Mouse (Mus musculus) midbrain, embryonic 11.5 days (tissue): ENCODE data around the gene Bola1. TPM values are rescaled to one million over a fixed set of nuclear protein-coding genes. Genes with fewer than 3 reads are reported as not detected.

Source experiments
- ATAC-seq: fragments of 200-750 bp; cut with Nextera tagmentation; 2 replicates; pipeline ENCODE4 v1.8.0; 2017; ENCODE audit warnings: moderate TSS enrichment, moderate library complexity; ENCODE audit not compliant: low FRiP score
- DNase-seq: peaks from one replicate; pipeline ENCODE4 v3.0.0; 2015; ENCODE audit warnings: low spot score; ENCODE audit errors: missing footprints
- H3K27ac ChIP-seq: fragments of 300-500 bp; sonication (generic); 2 replicates; pipeline ENCODE4 v1.5.1; 2014; ENCODE audit warnings: low read depth, low read length
- H3K27me3 ChIP-seq: fragments of 300-500 bp; sonication (generic); 2 replicates; pipeline ENCODE4 v1.6.1; 2014; ENCODE audit warnings: mild to moderate bottlenecking, low read length, moderate library complexity, mixed read lengths; ENCODE audit not compliant: control insufficient read depth, insufficient read depth
- H3K36me3 ChIP-seq: fragments of 300-500 bp; sonication (generic); 2 replicates; pipeline ENCODE4 v1.6.1; 2014; ENCODE audit warnings: mild to moderate bottlenecking, low read length, moderate library complexity, mixed read lengths; ENCODE audit not compliant: control insufficient read depth, insufficient read depth
- H3K4me1 ChIP-seq: fragments of 300-500 bp; sonication (generic); 2 replicates; pipeline ENCODE4 v1.6.1; 2014; ENCODE audit warnings: low read length; ENCODE audit not compliant: control insufficient read depth, insufficient read depth
- H3K4me2 ChIP-seq: fragments of 300-500 bp; sonication (generic); 2 replicates; pipeline ENCODE4 v1.6.1; 2014; ENCODE audit warnings: mild to moderate bottlenecking, moderate library complexity
- H3K4me3 ChIP-seq: fragments of 300-500 bp; sonication (generic); 2 replicates; pipeline ENCODE4 v1.5.1; 2014; ENCODE audit warnings: low read depth, low read length
- H3K9ac ChIP-seq: fragments of 300-500 bp; sonication (generic); 2 replicates; pipeline ENCODE4 v1.6.1; 2014; ENCODE audit warnings: low read length
- H3K9me3 ChIP-seq: fragments of 300-500 bp; sonication (generic); 2 replicates; pipeline ENCODE4 v1.6.1; 2016; ENCODE audit warnings: low read length; ENCODE audit not compliant: control insufficient read depth
- WGBS: fragments of 180-500 bp; shearing (Covaris S2); extraction: QIAGEN DNeasy Blood & Tissue Kit; methylation state at CpG from one replicate; pipeline ENCODE4 v1.1.7; 2014; 5-methylcytosine and 5-hydroxymethylcytosine counted together
- polyA plus RNA-seq: library from polyadenylated mRNA; unstranded; fragments of >200 nt; fragmentation: Nextera tagmentation; extraction: Ambion mirVana; gene quantifications from 2 replicates; pipeline ENCODE4 v1.2.1, GENCODE M21; 2014

Gene Bola1
- polyA plus RNA-seq, 1 experiment from 2014 or later, result 83.9 TPM

DNA sequence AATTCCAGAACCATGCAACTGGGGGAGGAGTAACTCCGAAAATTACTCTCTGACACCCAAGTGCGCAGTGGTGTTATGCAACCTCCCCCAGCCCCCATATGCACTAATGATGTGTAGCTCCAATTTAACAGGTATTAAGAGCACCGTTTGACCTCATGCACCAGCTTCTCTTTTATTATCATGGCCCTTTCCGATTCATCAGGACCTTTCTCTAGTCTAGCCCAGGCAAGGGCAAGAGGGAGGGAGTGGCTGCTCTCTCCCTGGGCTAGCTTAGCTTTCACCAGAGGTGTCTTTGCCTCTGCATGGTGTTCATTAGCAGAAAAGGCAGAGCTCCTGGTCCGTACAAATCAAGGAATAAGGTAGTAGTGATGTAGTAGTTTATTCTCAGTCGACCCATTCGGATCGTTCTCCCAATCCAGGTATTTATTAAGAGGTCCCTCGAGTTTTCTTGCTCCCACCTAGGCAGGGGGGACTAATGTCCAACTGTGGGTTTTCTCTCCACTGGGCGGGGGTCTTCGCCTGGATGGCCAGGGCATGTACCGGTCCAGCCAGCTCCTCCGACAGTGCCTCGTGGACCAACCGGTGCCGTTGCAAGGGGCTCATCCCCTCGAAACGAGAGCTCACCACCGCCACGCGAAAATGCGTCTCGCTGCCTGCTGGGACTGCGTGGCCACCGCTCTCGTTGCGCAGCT lies 22.9 kb downstream of the Bola1 start:
- Histone ChIP-seq H3K36me3 (no peaks in the 10 kb centered on the region; the same call in 1 of the 2 replicates), H3K4me3 (peak overlapping the region; percentile 62), H3K27me3 (no peaks in the 10 kb centered on the region), H3K4me2 (peak overlapping the region; percentile 96), H3K9me3 (no peaks in the 10 kb centered on the region; the same call in 1 of the 2 replicates), H3K4me1 (peaks cover 11% of the 10 kb centered on the region), H3K27ac (peak overlapping the region; percentile 88), H3K9ac (peak overlapping the region; percentile 96)
- WGBS, result 21% methylated on average over 27 of the region's 27 CpGs
- DNase-seq, result no peak
- peak; percentile 61 for ATAC-seq

DNA sequence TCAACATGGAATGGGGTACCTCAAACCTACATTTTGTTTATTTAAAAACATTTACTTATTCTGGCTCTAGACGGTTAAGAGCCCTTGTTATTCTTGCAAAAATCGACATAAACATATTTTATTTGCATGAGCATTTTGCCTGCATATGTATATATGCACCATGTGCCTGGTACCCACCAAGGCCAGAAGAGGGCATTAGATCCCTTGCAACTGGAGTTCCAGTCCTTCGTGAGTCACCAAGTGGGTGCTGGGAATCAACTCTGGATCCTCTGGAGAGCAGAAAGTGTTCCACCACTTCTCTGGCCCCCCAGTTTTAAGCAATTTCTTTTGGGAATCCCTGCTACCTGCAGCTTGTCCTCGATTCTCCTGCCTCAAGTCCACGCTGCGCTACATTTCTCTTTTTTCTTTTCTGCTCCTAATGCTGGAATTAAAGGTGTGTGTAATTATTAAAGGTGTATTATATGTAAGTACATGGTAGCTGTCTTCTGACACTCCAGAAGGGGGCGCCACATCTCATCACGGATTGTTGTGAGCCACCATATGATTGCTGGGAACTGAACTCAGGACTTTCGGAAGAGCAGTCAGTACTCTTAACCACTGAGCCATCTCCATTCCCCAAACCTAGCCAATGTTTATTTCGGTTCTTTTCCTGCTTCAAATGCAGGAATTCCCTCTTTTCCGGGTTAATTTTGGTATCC lies 23.7 kb downstream of the Bola1 start:
- Histone ChIP-seq H3K27ac (no peak overlapping the region), H3K9ac (no peak overlapping the region), H3K27me3 (no peaks in the 10 kb centered on the region), H3K4me3 (no peak overlapping the region), H3K36me3 (no peaks in the 10 kb centered on the region; the same call in 1 of the 2 replicates), H3K9me3 (no peaks in the 10 kb centered on the region; the same call in 1 of the 2 replicates), H3K4me2 (no peak overlapping the region), H3K4me1 (peaks cover 11% of the 10 kb centered on the region)
- DNase-seq (no peak), ATAC-seq (no peak)
- 93% methylated on average over 11 of the region's 11 CpGs for WGBS

DNA sequence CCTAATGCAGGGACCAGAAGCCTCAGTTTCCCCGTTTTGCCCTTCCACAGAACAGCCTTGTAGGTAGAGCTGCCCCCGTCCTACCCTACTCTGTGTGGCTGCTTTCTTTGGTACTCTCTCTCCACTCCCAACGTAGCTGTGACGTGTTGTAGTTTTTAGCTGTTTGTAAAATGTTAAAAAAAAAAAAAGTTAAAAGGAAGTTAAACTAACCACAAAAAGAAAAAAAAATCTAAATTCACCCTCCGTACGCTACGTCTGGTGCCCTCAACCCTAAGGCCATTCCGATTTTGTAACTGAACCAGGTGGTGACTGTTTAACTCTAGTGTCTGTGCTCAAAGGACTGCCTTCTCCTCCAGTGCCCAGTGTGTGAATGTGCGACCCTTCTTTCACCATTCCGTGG lies 24.5 kb downstream of the Bola1 start:
- Histone ChIP-seq H3K4me2 (no peak overlapping the region), H3K27me3 (no peaks in the 10 kb centered on the region), H3K36me3 (no peaks in the 10 kb centered on the region; the same call in 1 of the 2 replicates), H3K9me3 (no peaks in the 10 kb centered on the region; the same call in 1 of the 2 replicates), H3K27ac (no peak overlapping the region), H3K4me1 (peaks cover 11% of the 10 kb centered on the region), H3K4me3 (no peak overlapping the region), H3K9ac (no peak overlapping the region)
- no peak for DNase-seq
- WGBS, result 91% methylated on average over 10 of the region's 10 CpGs
- ATAC-seq, result no peak

DNA sequence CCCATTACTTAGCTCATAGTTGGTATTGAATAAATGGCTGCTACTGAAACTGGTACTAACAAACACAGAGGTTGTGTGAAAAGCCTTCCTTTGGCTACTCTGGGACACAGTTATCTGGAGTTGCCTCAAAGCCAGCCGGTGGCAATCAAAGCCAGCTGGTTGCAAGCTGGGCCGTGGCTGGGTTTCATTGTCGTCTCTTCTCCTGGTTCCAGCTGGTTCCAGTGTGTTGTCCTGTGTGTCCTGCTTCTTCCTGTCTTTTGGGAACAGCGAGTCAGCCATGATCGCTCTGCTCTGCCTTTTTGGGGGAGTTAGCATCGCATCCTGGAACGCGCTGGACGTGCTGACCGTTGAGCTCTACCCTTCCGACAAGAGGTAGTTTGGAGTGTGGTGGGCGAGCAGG lies 26.5 kb downstream of the Bola1 start:
- no peak for DNase-seq
- H3K9me3 ChIP-seq, result no peaks in the 10 kb centered on the region; the same call in 1 of the 2 replicates
- peaks cover 8% of the 10 kb centered on the region for H3K4me1 ChIP-seq
- H3K27me3 ChIP-seq, result no peaks in the 10 kb centered on the region
- H3K36me3 ChIP-seq, result no peaks in the 10 kb centered on the region; the same call in 1 of the 2 replicates
- no peak overlapping the region for H3K27ac ChIP-seq
- no peak for ATAC-seq
- H3K4me3 ChIP-seq, result no peak overlapping the region
- no peak overlapping the region for H3K9ac ChIP-seq
- WGBS, result 63% methylated on average over 12 of the region's 12 CpGs
- no peak overlapping the region for H3K4me2 ChIP-seq

DNA sequence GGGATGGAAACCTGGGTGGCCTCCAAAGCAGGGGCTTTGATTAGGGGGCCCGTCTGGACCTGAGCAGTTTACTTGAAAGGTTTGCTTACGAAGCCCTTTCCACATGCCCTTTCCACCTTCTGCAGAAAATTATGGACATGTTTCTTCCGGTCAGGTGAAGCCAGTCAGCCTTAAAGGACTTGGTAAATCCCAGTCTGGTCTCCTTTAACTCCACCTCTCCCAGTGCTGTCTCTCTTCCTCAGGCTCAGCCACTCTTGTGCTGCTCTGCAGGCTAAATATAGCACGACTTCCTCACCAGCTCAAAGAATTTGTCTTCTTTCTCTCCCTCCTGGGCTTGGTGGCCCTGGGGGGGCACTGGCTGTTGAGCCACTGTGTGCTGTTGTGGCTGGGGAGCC lies 37.1 kb downstream of the Bola1 start:
- peak overlapping the region; percentile 69; the same call in 1 of the 2 replicates for H3K4me2 ChIP-seq
- H3K4me3 ChIP-seq, result no peak overlapping the region; the same call in 1 of the 2 replicates
- H3K27ac ChIP-seq, result no peak overlapping the region
- H3K4me1 ChIP-seq, result peaks cover 20% of the 10 kb centered on the region
- 0 out of 2 replicates have a peak, but pooled peaks cover 1% of the 10 kb centered on the region for H3K36me3 ChIP-seq
- DNase-seq (no peak), ATAC-seq (no peak)
- H3K9ac ChIP-seq, result no peak overlapping the region; the same call in 1 of the 2 replicates
- WGBS, result 37% methylated on average over 4 of the region's 4 CpGs
- no peaks in the 10 kb centered on the region for H3K9me3 ChIP-seq
- no peaks in the 10 kb centered on the region for H3K27me3 ChIP-seq

DNA sequence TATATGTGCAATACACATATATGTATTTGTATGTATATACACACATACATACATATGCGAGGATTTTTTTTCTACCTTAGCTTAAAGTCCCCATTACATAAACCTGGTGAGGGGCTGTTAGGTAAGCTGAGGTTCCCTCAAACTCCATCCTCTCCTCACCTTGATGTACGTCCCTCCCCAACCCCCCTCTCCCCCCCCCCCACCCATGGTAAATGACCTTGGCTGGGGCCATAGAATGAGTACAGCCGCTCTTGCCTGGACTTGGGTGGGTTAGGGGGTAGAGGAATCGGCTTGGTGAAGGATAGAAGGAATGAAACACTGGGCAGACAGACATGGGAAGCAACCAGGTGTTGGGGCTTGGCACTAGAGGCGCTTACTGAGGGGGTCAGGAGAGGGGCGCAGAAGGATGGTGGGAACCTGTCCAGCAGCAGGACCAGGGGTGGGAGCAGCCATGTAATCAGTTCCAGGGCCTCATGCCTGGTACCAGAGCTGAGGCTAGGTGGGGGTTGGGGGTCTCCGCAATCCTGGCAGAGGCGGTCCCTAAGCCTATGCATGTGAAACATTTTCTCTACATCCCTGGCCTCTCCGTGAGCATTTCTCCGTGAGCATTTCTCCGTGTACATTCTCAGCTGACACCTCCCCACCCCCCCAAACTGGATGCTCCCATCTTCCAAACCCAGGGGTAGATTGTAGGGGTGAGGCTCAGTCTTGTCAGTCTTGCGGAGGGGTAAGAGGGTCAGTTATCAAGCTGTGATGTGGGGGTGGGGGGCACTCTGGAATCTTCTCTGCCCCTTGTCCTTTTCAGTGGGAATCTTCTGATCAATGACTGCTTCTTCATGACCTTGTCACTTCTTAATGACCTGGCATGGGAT lies 37.8 kb downstream of the Bola1 start:
- H3K4me1 ChIP-seq, result peaks cover 20% of the 10 kb centered on the region
- DNase-seq, result no peak
- peak overlapping the region; percentile 69 for H3K4me2 ChIP-seq
- H3K9me3 ChIP-seq, result no peaks in the 10 kb centered on the region
- WGBS, result 38% methylated on average over 12 of the region's 12 CpGs
- peak overlapping the region; percentile 40 for H3K4me3 ChIP-seq
- no peaks in the 10 kb centered on the region for H3K27me3 ChIP-seq
- no peak overlapping the region for H3K27ac ChIP-seq
- 0 out of 2 replicates have a peak, but pooled peaks cover 2% of the 10 kb centered on the region for H3K36me3 ChIP-seq
- H3K9ac ChIP-seq, result peak overlapping the region; percentile 69
- peak; percentile 25; the same call in 1 of the 2 replicates for ATAC-seq

DNA sequence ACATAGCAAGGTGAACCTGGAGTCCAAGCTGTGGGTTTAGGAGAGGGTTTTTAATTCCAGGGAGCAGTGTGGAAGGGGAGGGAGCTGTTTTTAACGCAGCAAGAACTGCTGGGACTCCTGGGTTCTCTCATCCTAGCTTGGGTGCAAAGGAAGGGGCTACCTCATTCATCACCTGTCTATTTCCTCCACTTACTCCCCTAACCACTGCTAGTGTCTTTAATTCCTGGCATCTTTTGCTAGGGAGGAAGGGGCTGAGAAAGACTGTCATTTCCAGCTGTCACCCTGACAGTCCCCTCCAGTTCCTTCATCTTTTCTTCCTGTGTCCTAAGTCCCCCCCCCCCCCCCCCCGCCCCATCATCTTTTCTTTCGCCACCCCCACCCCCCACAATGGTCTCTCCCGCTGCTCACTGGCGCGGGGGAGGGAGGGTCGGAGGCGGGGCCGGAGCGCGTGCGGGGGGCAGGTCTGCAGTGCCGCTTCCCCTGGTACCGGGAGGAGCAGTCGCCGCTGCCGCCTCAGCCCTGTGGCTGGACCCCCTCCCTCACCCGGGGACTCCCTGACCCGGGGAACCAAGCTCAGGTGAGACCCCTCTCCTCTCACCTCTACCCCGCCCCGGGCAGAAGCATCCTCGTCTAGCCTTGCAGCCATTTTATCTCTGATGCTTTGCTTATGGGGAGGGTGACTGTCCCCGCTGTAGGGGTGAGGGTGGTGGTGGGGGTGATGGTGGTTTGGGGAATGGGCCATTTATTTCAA lies 38.6 kb downstream of the Bola1 start, which contains the start of gene Sv2a:
Gene Sv2a, plus strand, starts transcription at position 425 of the 751 bp plus-strand sequence.
- H3K27ac ChIP-seq, result 0 out of 2 replicates have a peak within 1 kb of the TSS, but pooled peaks have one; percentile 25
- ATAC-seq (peak; percentile 68), DNase-seq (peak; percentile 86)
- WGBS, result 1% methylated on average over 8 of the region's 23 CpGs
- no peaks in the 10 kb centered on the region for H3K9me3 ChIP-seq
- H3K27me3 ChIP-seq, result no peaks in the 10 kb centered on the region
- H3K4me2 ChIP-seq, result peak within 1 kb of the TSS; percentile 69
- H3K36me3 ChIP-seq, result 0 out of 2 replicates have a peak, but pooled peaks cover 2% of the 10 kb centered on the region
- peak within 1 kb of the TSS; percentile 69 for H3K9ac ChIP-seq
- H3K4me1 ChIP-seq, result peaks cover 20% of the 10 kb centered on the region
- peak within 1 kb of the TSS; percentile 40 for H3K4me3 ChIP-seq

DNA sequence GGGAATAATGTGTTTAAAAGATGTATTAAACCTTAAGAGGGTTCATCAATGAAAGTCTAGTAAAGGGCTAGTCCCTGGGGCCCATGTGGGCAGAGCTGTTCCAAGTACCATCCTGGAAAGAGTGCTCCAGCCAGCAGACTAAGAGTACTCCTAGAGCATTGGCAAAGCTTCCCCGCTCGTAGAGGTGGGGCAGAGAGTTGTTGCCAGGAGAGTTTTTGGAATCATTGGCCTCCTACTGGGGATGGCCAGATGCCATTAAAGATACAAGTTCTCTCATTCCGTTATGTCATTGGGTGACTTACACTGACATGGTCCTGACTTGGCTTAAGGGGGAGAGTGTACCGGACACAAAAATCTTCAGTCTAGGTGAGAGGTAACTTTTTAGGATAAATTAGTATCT lies 40.0 kb downstream of the Bola1 start:
- Histone ChIP-seq H3K9me3 (no peaks in the 10 kb centered on the region), H3K27me3 (no peaks in the 10 kb centered on the region), H3K36me3 (0 out of 2 replicates have a peak, but pooled peaks cover 4% of the 10 kb centered on the region), H3K9ac (no peak overlapping the region), H3K4me3 (no peak overlapping the region), H3K27ac (no peak overlapping the region), H3K4me1 (peaks cover 20% of the 10 kb centered on the region), H3K4me2 (no peak overlapping the region)
- ATAC-seq (no peak), DNase-seq (no peak)
- WGBS, result 71% methylated on average over 4 of the region's 4 CpGs
